Mouse (Mus musculus) embryonic facial prominence, embryonic 15.5 days (tissue): ENCODE measurements around the gene Hook2. TPM values are rescaled to one million over a fixed set of nuclear protein-coding genes. Genes with fewer than 3 reads are reported as not detected.

Experiments
- ATAC-seq: fragments of 200-750 bp; cut with Nextera tagmentation; 2 replicates; pipeline ENCODE4 v1.8.0; 2017; ENCODE audit warnings: low read depth, moderate TSS enrichment; ENCODE audit not compliant: insufficient number of reproducible peaks, low FRiP score, low TSS enrichment
- H3K27ac ChIP-seq: fragments of 300-500 bp; sonication (generic); replicated peaks from 2 replicates; pipeline ENCODE4 v1.5.1; 2015; ENCODE audit warnings: mild to moderate bottlenecking, inconsistent platforms
- H3K27me3 ChIP-seq: fragments of 300-500 bp; sonication (generic); 2 replicates; pipeline ENCODE4 v1.6.1; 2015; ENCODE audit warnings: inconsistent platforms
- H3K36me3 ChIP-seq: fragments of 300-500 bp; sonication (generic); 2 replicates; pipeline ENCODE4 v1.6.1; 2015; ENCODE audit warnings: mild to moderate bottlenecking, inconsistent platforms
- H3K4me1 ChIP-seq: fragments of 300-500 bp; sonication (generic); 2 replicates; pipeline ENCODE4 v1.6.1; 2015; ENCODE audit warnings: inconsistent platforms
- H3K4me2 ChIP-seq: fragments of 300-500 bp; sonication (generic); replicated peaks from 2 replicates; pipeline ENCODE4 v1.6.1; 2015; ENCODE audit warnings: mild to moderate bottlenecking, inconsistent platforms
- H3K4me3 ChIP-seq: fragments of 300-500 bp; sonication (generic); replicated peaks from 2 replicates; pipeline ENCODE4 v1.5.1; 2015; ENCODE audit warnings: mild to moderate bottlenecking, inconsistent platforms
- H3K9ac ChIP-seq: fragments of 300-500 bp; sonication (generic); 2 replicates; pipeline ENCODE4 v1.6.1; 2015; ENCODE audit warnings: inconsistent platforms
- H3K9me3 ChIP-seq: fragments of 300-500 bp; sonication (generic); replicated peaks from 2 replicates; pipeline ENCODE4 v1.6.1; 2016; ENCODE audit warnings: inconsistent platforms
- WGBS: fragments of 180-500 bp; shearing (Covaris S2); methylation state at CpG from one replicate; pipeline ENCODE4 v1.1.7; 2015; 5-methylcytosine and 5-hydroxymethylcytosine counted together
- polyA plus RNA-seq: library from polyadenylated mRNA; unstranded; fragments of >200 nt; fragmentation: Nextera tagmentation; extraction: Ambion mirVana; gene quantifications from 2 replicates; pipeline ENCODE4 v1.2.1, GENCODE M21; 2015

Hook2 gene
- polyA plus RNA-seq, 1 experiment from 2014 or later, result 30.6 TPM

DNA sequence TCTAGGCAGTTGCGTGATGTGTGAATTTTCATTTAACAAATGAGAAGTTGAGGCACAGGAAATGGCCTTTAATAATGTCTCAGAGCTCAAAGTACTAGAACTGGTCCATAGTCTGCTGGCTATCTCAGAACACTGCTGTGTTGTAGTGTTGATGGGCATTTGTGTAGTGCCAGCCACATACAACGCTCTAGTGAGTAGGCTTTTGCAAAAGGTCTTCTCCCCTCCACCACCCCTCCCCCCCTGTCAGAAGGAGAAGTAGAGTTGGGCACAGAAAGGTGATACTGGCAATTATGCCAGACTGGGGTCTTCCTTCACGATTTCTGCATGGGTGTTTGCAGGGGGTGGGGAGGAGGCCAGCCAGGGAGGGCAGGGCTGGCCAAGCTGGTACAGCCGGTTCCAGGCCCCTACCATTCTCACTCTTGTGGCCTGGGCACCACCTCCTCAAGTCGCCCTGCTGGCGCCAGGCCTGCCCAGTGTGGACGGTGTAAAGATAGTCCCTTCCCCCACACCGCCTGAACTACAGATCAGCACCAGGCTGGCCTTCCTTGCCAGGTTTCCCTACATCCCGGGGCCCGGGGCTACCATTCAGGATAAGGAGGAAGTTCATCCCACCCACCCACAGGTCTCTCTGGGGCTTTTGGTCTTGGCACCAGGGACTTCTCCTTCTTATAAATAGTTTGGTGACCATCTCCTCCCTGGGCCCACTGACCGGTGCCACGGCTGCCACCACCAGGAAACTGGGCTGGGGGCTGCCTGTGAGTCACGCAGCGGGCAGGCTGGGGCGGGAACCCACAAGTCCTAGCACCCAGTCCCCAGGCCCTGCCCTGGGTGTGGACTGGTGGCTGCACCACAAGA, 8.5 kb upstream of the Hook2 start:
- ATAC-seq, result no peak
- peaks cover 89% of the 10 kb centered on the region for H3K4me1 ChIP-seq

DNA sequence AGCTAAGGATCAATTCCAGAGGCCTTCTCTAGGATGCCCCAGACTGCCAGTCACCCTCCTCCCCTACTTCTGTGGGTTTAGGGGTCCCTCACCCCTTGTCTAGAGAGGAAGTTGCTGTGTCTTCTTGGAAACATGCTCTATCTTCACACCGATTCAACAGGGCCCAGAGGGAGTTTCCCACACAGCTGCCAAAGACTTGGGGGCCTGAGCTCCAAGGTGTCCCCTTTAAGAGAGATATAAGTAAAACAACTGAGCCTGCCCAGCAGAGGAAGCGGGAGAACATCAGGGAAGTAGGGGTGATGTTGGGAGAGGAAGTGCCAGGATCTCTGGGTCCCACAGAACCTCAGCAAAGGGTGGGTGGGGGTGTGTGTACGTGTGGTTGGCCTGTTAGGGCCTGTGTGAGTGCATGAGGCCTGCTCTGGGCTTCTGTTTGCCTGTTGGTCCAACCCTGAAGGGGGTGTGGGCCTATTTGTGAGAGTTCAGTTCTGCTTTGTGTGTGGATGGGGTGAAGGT, 7.8 kb upstream of the Hook2 start:
- no peak overlapping the region for H3K9ac ChIP-seq
- no peak overlapping the region for H3K4me3 ChIP-seq
- peaks cover 82% of the 10 kb centered on the region for H3K4me1 ChIP-seq
- no peaks in the 10 kb centered on the region for H3K36me3 ChIP-seq
- H3K27ac ChIP-seq, result peak overlapping the region; percentile 80
- no peak overlapping the region for H3K4me2 ChIP-seq
- ATAC-seq, result no peak
- H3K27me3 ChIP-seq, result peaks cover 13% of the 10 kb centered on the region
- whole genome bisulfite sequencing, result 41% methylated on average over 3 of the region's 3 CpGs
- no peaks in the 10 kb centered on the region for H3K9me3 ChIP-seq

More for the DNA sequence above, 8.5 kb upstream of the Hook2 start:
- Histone ChIP-seq H3K36me3 (no peaks in the 10 kb centered on the region), H3K27ac (peak overlapping the region; percentile 80), H3K4me3 (no peak overlapping the region), H3K4me2 (no peak overlapping the region), H3K9me3 (no peaks in the 10 kb centered on the region), H3K9ac (no peak overlapping the region), H3K27me3 (peaks cover 17% of the 10 kb centered on the region)
- WGBS, result 62% methylated on average over 15 of the region's 15 CpGs

DNA sequence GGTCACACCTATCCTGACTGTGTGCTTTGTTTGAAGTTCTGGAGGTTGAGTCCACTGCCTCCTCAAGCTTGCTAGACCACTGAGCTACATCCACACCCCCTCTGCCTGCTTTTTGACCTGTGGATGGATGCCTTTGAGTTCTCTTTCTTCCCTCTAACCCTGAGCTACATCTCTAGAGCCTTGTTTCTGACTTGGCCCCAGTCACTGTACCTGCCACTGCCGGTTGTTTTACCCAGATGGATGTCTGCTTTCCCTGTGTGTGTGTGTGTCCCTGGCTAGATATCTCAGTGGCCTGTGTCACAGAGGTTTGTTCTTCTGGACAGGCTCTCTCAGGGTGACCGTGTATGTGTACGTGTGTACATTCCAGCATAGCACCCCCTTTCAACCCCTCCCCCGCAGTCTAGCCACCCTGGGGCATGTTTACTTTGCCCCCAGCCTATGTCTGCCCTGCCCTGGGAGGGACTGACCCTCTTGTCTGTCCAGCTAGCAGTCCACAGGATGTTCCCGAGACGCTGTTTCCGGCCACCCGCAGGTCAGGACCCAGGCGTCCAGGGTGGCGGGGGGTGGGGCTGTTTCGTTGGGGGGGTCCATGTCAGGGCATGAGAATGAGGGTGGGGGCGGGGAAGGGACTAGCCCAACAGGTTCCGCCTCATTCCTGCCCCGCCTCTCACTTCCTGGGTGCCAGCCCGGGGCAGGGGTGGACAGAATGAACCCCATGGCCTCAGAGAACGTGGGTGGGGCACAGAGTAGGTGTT, 5.9 kb upstream of the Hook2 start:
- peak overlapping the region; percentile 88 for H3K27ac ChIP-seq
- peak overlapping the region; percentile 53 for H3K4me3 ChIP-seq
- no peak for ATAC-seq
- WGBS, result 4% methylated on average over 16 of the region's 16 CpGs
- no peaks in the 10 kb centered on the region for H3K9me3 ChIP-seq
- H3K36me3 ChIP-seq, result no peaks in the 10 kb centered on the region
- H3K4me1 ChIP-seq, result peaks cover 69% of the 10 kb centered on the region
- peak overlapping the region; percentile 99 for H3K4me2 ChIP-seq
- H3K27me3 ChIP-seq, result peaks cover 12% of the 10 kb centered on the region; the same call in 1 of the 2 replicates
- no peak overlapping the region for H3K9ac ChIP-seq

DNA sequence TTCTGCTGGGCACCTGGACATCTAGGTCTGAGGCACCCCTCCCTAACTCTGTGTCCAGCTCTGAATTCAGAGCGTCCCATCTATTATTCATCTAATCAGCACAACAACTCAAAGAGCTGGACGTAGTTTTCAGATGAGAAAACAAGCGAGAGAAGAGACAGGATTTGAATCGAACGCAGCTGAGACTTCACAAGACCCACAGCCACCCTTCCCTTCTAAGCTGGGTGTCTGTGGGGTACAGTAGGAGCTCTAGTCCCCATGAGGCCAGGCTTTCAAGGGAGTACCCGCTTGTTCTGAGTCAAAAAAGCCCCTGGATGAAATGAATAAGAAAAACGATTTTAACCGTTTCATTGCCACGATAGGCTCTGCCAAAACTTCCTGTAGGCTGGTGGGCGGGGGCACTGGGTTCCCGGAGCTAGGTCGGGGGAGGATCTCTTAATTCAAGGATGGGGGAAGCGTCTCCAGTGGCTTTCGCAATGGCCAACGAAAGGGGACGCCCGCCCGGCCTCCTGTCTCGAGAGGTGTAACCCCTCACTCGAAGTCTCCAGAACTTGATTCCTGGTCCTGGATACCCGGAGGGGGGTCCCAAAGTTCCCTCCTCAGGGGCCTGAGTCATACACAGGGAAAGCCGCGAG, 5.2 kb upstream of the Hook2 start:
- Histone ChIP-seq H3K36me3 (no peaks in the 10 kb centered on the region), H3K9me3 (no peaks in the 10 kb centered on the region), H3K4me3 (peak overlapping the region; percentile 53), H3K27me3 (peaks cover 12% of the 10 kb centered on the region; the same call in 1 of the 2 replicates), H3K9ac (peak overlapping the region; percentile 46), H3K4me1 (peaks cover 63% of the 10 kb centered on the region), H3K4me2 (peak overlapping the region; percentile 99), H3K27ac (peak overlapping the region; percentile 88)
- under 1% methylated on average over 23 of the region's 23 CpGs for WGBS
- no peak for ATAC-seq

DNA sequence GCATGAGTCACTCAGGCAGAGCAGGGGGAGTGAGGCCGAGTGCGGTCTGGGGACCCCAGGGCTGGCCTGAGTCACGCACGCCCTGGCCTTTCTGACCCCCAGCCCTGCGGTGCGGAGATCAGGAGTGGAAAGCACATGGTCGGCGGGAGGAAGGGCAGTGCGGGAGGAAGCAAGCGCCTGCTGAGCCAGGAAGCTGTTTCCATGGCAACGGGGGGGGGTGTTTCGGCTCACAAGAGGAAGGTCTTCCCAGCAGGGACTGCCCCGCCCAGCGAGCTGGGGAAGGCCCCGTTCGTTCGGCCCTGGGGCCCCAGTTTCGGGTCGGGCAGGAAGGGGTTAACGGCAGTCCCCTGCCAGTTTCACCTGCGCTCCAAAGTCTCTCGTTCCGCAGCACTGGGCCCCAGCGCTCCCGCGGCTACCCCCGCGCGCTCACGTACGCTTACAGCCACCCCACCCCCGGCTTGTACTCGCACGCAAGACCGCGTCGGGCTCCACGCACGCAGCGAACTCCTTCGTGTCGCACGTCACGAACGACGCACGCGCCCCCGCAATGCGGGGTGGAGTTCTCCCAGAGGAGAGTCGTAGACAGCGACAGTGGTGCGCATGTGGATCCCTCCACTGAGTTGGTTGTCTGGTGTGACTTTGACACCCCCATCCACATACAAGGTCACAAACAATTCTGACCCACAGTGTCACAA, 4.6 kb upstream of the Hook2 start:
- peak overlapping the region; percentile 53 for H3K4me3 ChIP-seq
- H3K36me3 ChIP-seq, result no peaks in the 10 kb centered on the region
- H3K27me3 ChIP-seq, result peaks cover 12% of the 10 kb centered on the region; the same call in 1 of the 2 replicates
- peak overlapping the region; percentile 46 for H3K9ac ChIP-seq
- peak overlapping the region; percentile 99 for H3K4me2 ChIP-seq
- no peaks in the 10 kb centered on the region for H3K9me3 ChIP-seq
- under 1% methylated on average over 53 of the region's 53 CpGs for WGBS
- peaks cover 61% of the 10 kb centered on the region for H3K4me1 ChIP-seq
- no peak for ATAC-seq
- peak overlapping the region; percentile 88 for H3K27ac ChIP-seq

DNA sequence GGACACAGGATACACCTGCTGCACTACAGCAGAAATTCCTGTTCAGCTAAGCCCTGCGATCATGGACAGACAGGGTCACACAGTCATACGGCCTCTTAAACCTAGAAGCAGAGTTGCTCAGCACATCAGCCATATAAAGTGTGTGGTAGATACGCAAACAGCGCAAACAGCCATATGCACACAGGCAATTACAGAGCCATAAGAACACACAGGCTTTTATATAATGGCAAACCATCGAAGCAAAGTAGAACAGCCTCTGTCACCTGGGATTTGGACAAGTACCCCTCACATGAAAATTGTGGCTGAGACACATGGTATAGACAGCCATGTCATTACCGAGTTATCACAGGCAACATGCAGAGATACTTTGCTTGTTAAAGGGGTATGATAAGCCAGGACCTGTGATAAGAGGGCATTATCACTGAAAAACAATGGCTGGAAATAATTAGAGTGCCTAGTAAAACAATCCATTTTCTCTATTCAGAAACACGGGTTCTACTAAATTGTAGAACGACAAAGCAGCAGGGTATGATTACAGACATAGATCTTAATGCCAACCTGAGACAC, 3.9 kb upstream of the Hook2 start:
- WGBS, result 34% methylated on average over 8 of the region's 8 CpGs
- Histone ChIP-seq H3K36me3 (no peaks in the 10 kb centered on the region), H3K4me1 (peaks cover 59% of the 10 kb centered on the region), H3K9me3 (no peaks in the 10 kb centered on the region), H3K27ac (peak overlapping the region; percentile 88), H3K9ac (no peak overlapping the region), H3K27me3 (peaks cover 12% of the 10 kb centered on the region; the same call in 1 of the 2 replicates), H3K4me2 (peak overlapping the region; percentile 99), H3K4me3 (peak overlapping the region; percentile 53)
- no peak for ATAC-seq

DNA sequence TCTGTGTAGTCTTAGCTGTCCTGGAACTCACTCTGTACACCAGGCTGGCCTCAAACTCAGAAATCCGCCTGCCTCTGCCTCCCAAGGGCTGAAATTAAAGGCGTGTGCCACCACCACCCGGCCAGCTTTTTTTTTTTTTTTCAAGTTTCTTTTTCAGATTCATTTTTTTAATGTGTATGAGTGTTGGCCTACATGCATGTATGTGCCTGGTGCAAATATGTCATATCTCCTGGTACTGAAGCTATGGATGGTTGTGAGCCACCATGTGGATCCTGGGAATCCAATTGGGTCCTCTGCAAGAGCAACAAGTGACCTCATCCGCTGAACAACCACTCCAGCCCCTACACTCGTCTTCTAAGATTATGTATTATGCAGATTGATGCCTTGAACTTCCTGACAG, 3.0 kb upstream of the Hook2 start:
- Histone ChIP-seq H3K9me3 (no peaks in the 10 kb centered on the region), H3K4me2 (no peak overlapping the region), H3K4me1 (peaks cover 50% of the 10 kb centered on the region), H3K27me3 (peaks cover 12% of the 10 kb centered on the region; the same call in 1 of the 2 replicates), H3K27ac (no peak overlapping the region), H3K36me3 (no peaks in the 10 kb centered on the region), H3K9ac (no peak overlapping the region), H3K4me3 (no peak overlapping the region)
- no peak for ATAC-seq
- WGBS, result 79% methylated on average over 5 of the region's 5 CpGs

DNA sequence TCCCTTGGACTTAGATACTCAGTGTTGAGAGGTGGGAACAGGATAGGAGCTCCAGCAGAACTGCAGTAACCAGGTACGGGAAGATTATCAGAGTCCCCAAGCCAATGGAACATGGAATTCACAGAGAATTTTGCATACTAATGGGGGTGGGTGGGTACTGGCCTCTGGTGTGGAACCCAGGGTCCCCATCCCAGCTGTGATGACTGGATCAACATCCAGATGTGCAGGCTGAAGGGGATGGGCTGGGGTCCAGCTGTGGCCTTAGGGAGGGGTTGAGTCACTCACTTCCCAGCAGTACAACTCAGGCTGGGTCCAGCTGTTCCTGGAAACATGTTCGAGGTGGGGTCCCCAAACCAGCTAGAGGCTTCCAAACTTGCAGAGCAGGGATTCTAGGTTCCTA, 2.5 kb upstream of the Hook2 start:
- Histone ChIP-seq H3K27me3 (peaks cover 12% of the 10 kb centered on the region; the same call in 1 of the 2 replicates), H3K36me3 (no peaks in the 10 kb centered on the region)
- WGBS, result 69% methylated on average over 2 of the region's 2 CpGs

DNA sequence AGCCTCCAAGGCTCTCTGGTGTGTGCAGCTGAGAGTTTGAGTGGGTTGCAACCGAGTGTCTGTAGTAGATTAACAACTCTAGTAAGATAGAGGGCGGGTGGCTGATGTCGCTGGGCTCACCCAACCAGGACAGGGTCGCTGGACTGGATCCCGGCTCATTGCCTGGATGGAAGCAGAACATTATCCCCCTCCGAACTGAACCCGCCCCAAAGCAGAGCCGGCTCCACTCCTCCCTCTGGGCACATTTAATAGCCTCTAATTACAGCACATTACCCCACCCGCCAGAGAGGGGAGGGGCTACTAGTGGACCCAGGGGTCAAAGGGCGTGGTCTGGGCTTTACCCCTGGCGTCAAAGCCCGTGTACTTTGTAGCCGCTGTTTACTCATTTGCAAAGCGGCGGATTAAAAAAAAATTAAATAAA, 1.1 kb upstream of the Hook2 start:
- WGBS, result 5% methylated on average over 15 of the region's 15 CpGs

More for the DNA sequence above, 2.5 kb upstream of the Hook2 start:
- ATAC-seq, result no peak
- no peaks in the 10 kb centered on the region for H3K9me3 ChIP-seq
- no peak overlapping the region for H3K4me2 ChIP-seq
- H3K4me1 ChIP-seq, result peaks cover 45% of the 10 kb centered on the region
- no peak overlapping the region for H3K4me3 ChIP-seq
- no peak overlapping the region for H3K27ac ChIP-seq
- H3K9ac ChIP-seq, result no peak overlapping the region

DNA sequence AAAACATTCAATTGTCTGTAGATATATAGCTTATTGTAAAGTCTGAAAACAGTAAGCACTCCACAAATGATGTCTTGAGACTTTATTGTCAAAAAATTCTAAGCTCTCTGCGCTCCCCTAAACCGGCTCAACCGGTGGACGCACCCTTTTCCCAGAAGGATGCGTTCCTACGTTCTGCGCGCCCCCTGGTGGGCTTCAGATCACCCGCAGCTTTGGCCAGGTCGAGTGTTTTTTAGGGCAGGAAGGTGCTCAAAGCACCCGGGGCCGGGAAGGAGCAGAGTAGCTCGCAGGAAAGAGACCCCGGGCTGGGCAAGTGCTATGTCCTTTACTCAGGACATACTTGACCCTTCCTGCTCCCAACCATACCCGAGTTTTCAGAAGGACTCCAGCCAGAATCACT, 593 bp upstream of the Hook2 start:
- no peaks in the 10 kb centered on the region for H3K36me3 ChIP-seq
- H3K9ac ChIP-seq, result peak overlapping the region; percentile 7
- ATAC-seq, result peak; percentile 52
- 0% methylated on average over 15 of the region's 15 CpGs for WGBS
- no peaks in the 10 kb centered on the region for H3K9me3 ChIP-seq
- peak overlapping the region; percentile 85 for H3K27ac ChIP-seq
- peaks cover 12% of the 10 kb centered on the region; the same call in 1 of the 2 replicates for H3K27me3 ChIP-seq
- peak overlapping the region; percentile 66 for H3K4me3 ChIP-seq
- peak overlapping the region; percentile 92 for H3K4me2 ChIP-seq
- peaks cover 33% of the 10 kb centered on the region for H3K4me1 ChIP-seq

More for the DNA sequence above, 1.1 kb upstream of the Hook2 start:
- no peak for ATAC-seq
- Histone ChIP-seq H3K4me3 (peak overlapping the region; percentile 66), H3K36me3 (no peaks in the 10 kb centered on the region), H3K9me3 (no peaks in the 10 kb centered on the region), H3K9ac (no peak overlapping the region), H3K4me2 (peak overlapping the region; percentile 92), H3K27ac (peak overlapping the region; percentile 61), H3K4me1 (peaks cover 37% of the 10 kb centered on the region), H3K27me3 (peaks cover 12% of the 10 kb centered on the region; the same call in 1 of the 2 replicates)
